Mouse (Mus musculus): Measurements from ENCODE around the gene Rab11fip5. TPM values are rescaled to one million over a fixed set of nuclear protein-coding genes. Genes with fewer than 3 reads are reported as not detected.

Rab11fip5 gene
- polyA plus RNA-seq, 1 experiment: 3.8 TPM

- no peak for TF ChIP-seq CTCF (IDR thresholded peaks at IDR 0.05; ENCODE audit: control insufficient read depth, insufficient read depth, low read length)
- no peak for TF ChIP-seq POLR2A (IDR thresholded peaks at IDR 0.05; ENCODE audit: borderline replicate concordance, control insufficient read depth, low read depth, low read length)
- peaks cover 10% of the 10 kb centered on the region for H3K4me1 ChIP-seq (ENCODE audit: control insufficient read depth, insufficient read depth, low read length)
- H3K27ac ChIP-seq (ENCODE audit: control insufficient read depth, insufficient read depth, low read depth, low read length, poor library complexity): peak overlapping the region; percentile 58
- WGBS: 51% methylated on average over 10 of the region's 10 CpGs
- no peak overlapping the region for H3K4me3 ChIP-seq (replicated peaks; ENCODE audit: control insufficient read depth, low read depth, low read length)
These were observed 81.0 kb downstream of the Rab11fip5 start for GRCm38 (mm10) chr6:85293255-85294003.

- Histone ChIP-seq H3K27ac (ENCODE audit: control insufficient read depth, insufficient read depth, low read depth, low read length, poor library complexity) (no peak overlapping the region), H3K4me3 (replicated peaks; ENCODE audit: control insufficient read depth, low read depth, low read length) (no peak overlapping the region), H3K4me1 (ENCODE audit: control insufficient read depth, insufficient read depth, low read length) (peaks cover 10% of the 10 kb centered on the region)
- peak; percentile 59 for TF ChIP-seq CTCF (IDR thresholded peaks at IDR 0.05; ENCODE audit: control insufficient read depth, insufficient read depth, low read length)
- TF ChIP-seq POLR2A (IDR thresholded peaks at IDR 0.05; ENCODE audit: borderline replicate concordance, control insufficient read depth, low read depth, low read length): no peak
- 81% methylated on average over 16 of the region's 16 CpGs for WGBS
These were observed 83.3 kb downstream of the Rab11fip5 start for GRCm38 (mm10) chr6:85290869-85291824.

GRCm38 (mm10) chr6:85288193-85288857, 86.1 kb downstream of the Rab11fip5 start:
- no peak overlapping the region for H3K4me3 ChIP-seq (replicated peaks; ENCODE audit: control insufficient read depth, low read depth, low read length)
- WGBS: 59% methylated on average over 4 of the region's 4 CpGs
- H3K4me1 ChIP-seq (ENCODE audit: control insufficient read depth, insufficient read depth, low read length): peaks cover 3% of the 10 kb centered on the region
- TF ChIP-seq POLR2A (IDR thresholded peaks at IDR 0.05; ENCODE audit: borderline replicate concordance, control insufficient read depth, low read depth, low read length) (no peak), CTCF (IDR thresholded peaks at IDR 0.05; ENCODE audit: control insufficient read depth, insufficient read depth, low read length) (no peak)
- no peak overlapping the region for H3K27ac ChIP-seq (ENCODE audit: control insufficient read depth, insufficient read depth, low read depth, low read length, poor library complexity)

GRCm38 (mm10) chr6:85286283-85287047, 88.0 kb downstream of the Rab11fip5 start:
- WGBS: 78% methylated on average over 13 of the region's 13 CpGs
- TF ChIP-seq CTCF (IDR thresholded peaks at IDR 0.05; ENCODE audit: control insufficient read depth, insufficient read depth, low read length): no peak
- no peak for TF ChIP-seq POLR2A (IDR thresholded peaks at IDR 0.05; ENCODE audit: borderline replicate concordance, control insufficient read depth, low read depth, low read length)
- Histone ChIP-seq H3K4me1 (ENCODE audit: control insufficient read depth, insufficient read depth, low read length) (no peaks in the 10 kb centered on the region), H3K27ac (ENCODE audit: control insufficient read depth, insufficient read depth, low read depth, low read length, poor library complexity) (no peak overlapping the region), H3K4me3 (replicated peaks; ENCODE audit: control insufficient read depth, low read depth, low read length) (no peak overlapping the region)

Other genes starting within 250 kb of the Rab11fip5 start
- gene Spr, start 236.9 kb downstream of the Rab11fip5 start, polyA plus RNA-seq (2011; ENCODE audit: insufficient read depth, insufficient read length, low replicate concordance, missing spikeins): 13.5 and 18.0 TPM in 2 replicates
- gene Emx1, start 187.2 kb downstream of the Rab11fip5 start, polyA plus RNA-seq (2011; ENCODE audit: insufficient read depth, insufficient read length, low replicate concordance, missing spikeins): not detected in 2 replicates
- 14.5 and 27.9 TPM in 2 replicates for gene Sfxn5, start 41.2 kb downstream of the Rab11fip5 start, polyA plus RNA-seq (2011; ENCODE audit: insufficient read depth, insufficient read length, low replicate concordance, missing spikeins)
- 2.0 TPM in 1 of 2 replicates, not detected in the other for gene Noto, start 49.3 kb upstream of the Rab11fip5 start, polyA plus RNA-seq (2011; ENCODE audit: insufficient read depth, insufficient read length, low replicate concordance, missing spikeins)
- 7.3 and 8.1 TPM in 2 replicates for gene Smyd5, start 57.4 kb upstream of the Rab11fip5 start, polyA plus RNA-seq (2011; ENCODE audit: insufficient read depth, insufficient read length, low replicate concordance, missing spikeins)
- 87.1 and 97.5 TPM in 2 replicates for gene Cct7, start 76.9 kb upstream of the Rab11fip5 start, polyA plus RNA-seq (2011; ENCODE audit: insufficient read depth, insufficient read length, low replicate concordance, missing spikeins)
- 3.5 and 16.0 TPM in 2 replicates for gene Pradc1, start 77.3 kb upstream of the Rab11fip5 start, polyA plus RNA-seq (2011; ENCODE audit: insufficient read depth, insufficient read length, low replicate concordance, missing spikeins)
- not detected in 2 replicates for gene Fbxo41, start 128.4 kb upstream of the Rab11fip5 start, polyA plus RNA-seq (2011; ENCODE audit: insufficient read depth, insufficient read length, low replicate concordance, missing spikeins)
- gene Egr4, start 139.0 kb upstream of the Rab11fip5 start, polyA plus RNA-seq (2011; ENCODE audit: insufficient read depth, insufficient read length, low replicate concordance, missing spikeins): not detected in 2 replicates
- gene Alms1, start 212.9 kb upstream of the Rab11fip5 start, polyA plus RNA-seq (2011; ENCODE audit: insufficient read depth, insufficient read length, low replicate concordance, missing spikeins): 4.3 and 4.8 TPM in 2 replicates

All from bone marrow, adult 2 months (tissue).